Mouse (Mus musculus): ENCODE measurements at regions not wholly inside any gene's neighbourhood (a gene's known extent, or its start where the extent isn't known, plus 50 kb on each side); places are given as distances from the start of the nearest gene placed in this dataset.

DNA sequence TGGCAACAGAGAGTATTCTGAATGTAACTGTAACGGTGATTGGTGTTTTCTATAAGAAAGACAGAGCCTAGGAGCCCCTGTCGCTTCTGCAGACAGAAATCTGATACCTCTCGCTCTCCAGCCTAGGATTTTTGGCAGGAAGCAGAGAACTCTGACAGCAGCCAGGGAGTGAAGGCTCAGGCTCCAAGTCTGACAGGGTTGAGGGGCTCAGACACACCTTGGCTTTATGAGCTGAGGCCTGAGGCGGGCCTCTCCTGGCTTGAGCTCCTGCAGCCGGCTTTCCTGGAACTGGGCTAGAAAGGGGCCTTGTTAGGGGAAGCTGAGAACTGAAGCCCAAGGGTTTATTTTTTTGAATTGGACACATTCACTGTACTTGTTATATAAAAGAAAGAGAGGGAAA lies 57.7 kb upstream of the Boc start:
- peak; percentile 65; the same call in 1 of the 2 replicates for ATAC-seq (ENCODE audit: insufficient number of reproducible peaks, insufficient read depth, low FRiP score, low read depth)
- Histone ChIP-seq H3K4me1 (ENCODE audit: control insufficient read depth in 2 of 2, insufficient read depth in 2 of 2, low read length in 2 of 2) (peaks cover 9 to 23% of the 10 kb centered on the region in 2 experiments), H3K27me3 (ENCODE audit: control insufficient read depth, insufficient read depth, low read length) (no peaks in the 10 kb centered on the region), H3K27ac (replicated peaks in 1 of 2; ENCODE audit: control insufficient read depth in 1 of 2, insufficient read depth in 1 of 2, low read depth in 2 of 2, low read length in 2 of 2) (peak overlapping the region; percentile 62 to 66), H3K9ac (ENCODE audit: low read length) (no peak overlapping the region), H3K4me2 (ENCODE audit: low read length) (0 out of 2 replicates have a peak overlapping the region, but pooled peaks have one; percentile 4), H3K36me3 (ENCODE audit: control insufficient read depth, insufficient read depth, low read length) (no peaks in the 10 kb centered on the region), H3K9me3 (ENCODE audit: control insufficient read depth, low read length) (no peaks in the 10 kb centered on the region), H3K4me3 (ENCODE audit: control insufficient read depth in 1 of 2, insufficient read depth in 1 of 2, low read depth in 1 of 2, low read length in 2 of 2) (no peak overlapping the region)
- WGBS: 6% methylated on average over 5 of the region's 5 CpGs

DNA sequence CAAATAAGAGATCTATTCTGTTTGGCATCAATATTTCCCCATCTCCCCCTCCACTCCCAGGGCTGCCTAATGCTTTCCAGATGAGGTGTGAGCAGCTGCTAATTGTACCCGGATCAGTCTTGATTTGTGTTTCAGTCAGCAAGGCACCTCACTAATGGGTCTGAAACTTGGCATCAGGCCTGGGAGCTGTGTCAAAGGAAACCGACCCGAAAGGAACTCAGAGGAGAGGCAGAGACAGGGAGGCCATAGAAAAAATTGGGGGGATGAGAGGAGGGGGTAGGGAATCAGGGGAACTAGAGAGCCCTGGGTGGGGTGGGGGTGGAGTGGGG lies 57.1 kb upstream of the Boc start:
- ATAC-seq (ENCODE audit: insufficient number of reproducible peaks, insufficient read depth, low FRiP score, low read depth): 0 out of 2 replicates have a peak, but pooled peaks have one; percentile 7
- H3K4me3 ChIP-seq (ENCODE audit: control insufficient read depth in 1 of 2, insufficient read depth in 1 of 2, low read depth in 1 of 2, low read length in 2 of 2): no peak overlapping the region
- H3K4me2 ChIP-seq (ENCODE audit: low read length): no peak overlapping the region
- H3K4me1 ChIP-seq (ENCODE audit: control insufficient read depth in 2 of 2, insufficient read depth in 2 of 2, low read length in 2 of 2): peaks cover 9 to 23% of the 10 kb centered on the region in 2 experiments
- no peaks in the 10 kb centered on the region for H3K9me3 ChIP-seq (ENCODE audit: control insufficient read depth, low read length)
- H3K36me3 ChIP-seq (ENCODE audit: control insufficient read depth, insufficient read depth, low read length): no peaks in the 10 kb centered on the region
- H3K27me3 ChIP-seq (ENCODE audit: control insufficient read depth, insufficient read depth, low read length): no peaks in the 10 kb centered on the region
- peak overlapping the region; percentile 47 to 66; a peak in 3 of 4 replicates for H3K27ac ChIP-seq (replicated peaks in 1 of 2; ENCODE audit: control insufficient read depth in 1 of 2, insufficient read depth in 1 of 2, low read depth in 2 of 2, low read length in 2 of 2)
- WGBS: 5% methylated on average over 3 of the region's 3 CpGs
- no peak overlapping the region for H3K9ac ChIP-seq (ENCODE audit: low read length)

DNA sequence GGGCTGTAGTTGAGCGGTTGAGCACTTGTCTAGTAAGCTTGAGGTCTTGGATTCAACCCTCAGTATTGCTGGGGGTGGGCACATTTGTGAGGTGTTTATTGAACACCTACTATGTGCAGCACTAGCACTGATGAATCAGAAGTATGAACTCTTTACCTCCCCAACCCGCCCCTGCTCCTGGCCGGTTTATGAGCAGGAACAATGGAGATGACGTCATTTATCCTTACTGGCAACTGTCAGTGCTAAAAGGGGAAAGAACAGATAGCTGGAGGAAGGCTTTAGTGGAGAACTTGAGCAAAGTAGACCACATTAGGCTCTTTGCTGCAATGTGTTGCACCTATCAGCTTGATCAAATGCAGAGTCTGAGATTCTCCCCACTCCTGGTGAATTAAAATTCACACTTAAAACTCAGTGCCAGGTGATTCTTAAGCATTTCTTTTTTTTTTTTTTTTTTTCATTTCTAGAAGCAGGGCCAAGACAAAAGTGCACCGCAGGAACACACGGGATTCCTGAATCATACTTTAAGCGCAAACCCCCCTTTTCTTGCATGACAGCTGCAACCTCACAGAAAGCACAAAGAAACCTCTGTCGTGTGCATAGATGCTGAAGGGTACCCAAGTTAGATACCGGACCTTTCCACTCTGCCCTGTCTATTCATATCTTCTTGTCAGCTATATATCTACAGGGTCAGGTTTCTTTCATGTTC lies 56.6 kb upstream of the Boc start:
- H3K27ac ChIP-seq (replicated peaks in 1 of 2; ENCODE audit: control insufficient read depth in 1 of 2, insufficient read depth in 1 of 2, low read depth in 2 of 2, low read length in 2 of 2): peak overlapping the region; percentile 16 to 66; a peak in 2 of 4 replicates
- H3K9ac ChIP-seq (ENCODE audit: low read length): no peak overlapping the region
- 0 out of 2 replicates have a peak, but pooled peaks have one; percentile 17 for ATAC-seq (ENCODE audit: insufficient number of reproducible peaks, insufficient read depth, low FRiP score, low read depth)

DNA sequence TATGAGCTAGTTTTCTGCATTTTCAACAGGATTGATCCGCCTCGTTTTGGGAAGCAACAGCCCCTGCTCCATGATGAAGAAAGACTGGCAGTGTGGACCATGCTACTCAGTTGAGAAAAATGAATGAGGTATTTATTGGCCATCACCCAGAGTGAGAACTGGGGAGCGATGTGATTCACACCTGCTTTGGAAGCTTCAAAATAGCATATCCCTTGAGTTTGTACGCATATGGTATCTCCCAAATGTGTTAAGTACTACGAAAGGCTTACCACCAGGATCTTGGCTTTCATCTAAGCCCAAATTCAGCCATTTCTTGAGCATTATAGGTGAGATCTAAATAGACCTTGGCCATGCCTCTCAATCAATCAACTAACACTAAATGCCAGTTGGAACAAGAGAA lies 55.5 kb upstream of the Boc start:
- Histone ChIP-seq H3K27ac (replicated peaks in 1 of 2; ENCODE audit: control insufficient read depth in 1 of 2, insufficient read depth in 1 of 2, low read depth in 2 of 2, low read length in 2 of 2) (no peak overlapping the region), H3K4me2 (ENCODE audit: low read length) (no peak overlapping the region), H3K9ac (ENCODE audit: low read length) (no peak overlapping the region), H3K4me1 (ENCODE audit: control insufficient read depth in 2 of 2, insufficient read depth in 2 of 2, low read length in 2 of 2) (peaks cover 9 to 23% of the 10 kb centered on the region in 2 experiments), H3K9me3 (ENCODE audit: control insufficient read depth, low read length) (no peaks in the 10 kb centered on the region), H3K4me3 (ENCODE audit: control insufficient read depth in 1 of 2, insufficient read depth in 1 of 2, low read depth in 1 of 2, low read length in 2 of 2) (no peak overlapping the region), H3K36me3 (ENCODE audit: control insufficient read depth, insufficient read depth, low read length) (no peaks in the 10 kb centered on the region), H3K27me3 (ENCODE audit: control insufficient read depth, insufficient read depth, low read length) (no peaks in the 10 kb centered on the region)
- ATAC-seq (ENCODE audit: insufficient number of reproducible peaks, insufficient read depth, low FRiP score, low read depth): no peak
- 91% methylated on average over 5 of the region's 5 CpGs for WGBS

More for the DNA sequence above, 56.6 kb upstream of the Boc start:
- Histone ChIP-seq H3K36me3 (ENCODE audit: control insufficient read depth, insufficient read depth, low read length) (no peaks in the 10 kb centered on the region), H3K4me3 (ENCODE audit: control insufficient read depth in 1 of 2, insufficient read depth in 1 of 2, low read depth in 1 of 2, low read length in 2 of 2) (no peak overlapping the region), H3K9me3 (ENCODE audit: control insufficient read depth, low read length) (no peaks in the 10 kb centered on the region), H3K27me3 (ENCODE audit: control insufficient read depth, insufficient read depth, low read length) (no peaks in the 10 kb centered on the region), H3K4me2 (ENCODE audit: low read length) (no peak overlapping the region), H3K4me1 (ENCODE audit: control insufficient read depth in 2 of 2, insufficient read depth in 2 of 2, low read length in 2 of 2) (peaks cover 9 to 23% of the 10 kb centered on the region in 2 experiments)
- WGBS: 38% methylated on average over 9 of the region's 9 CpGs

DNA sequence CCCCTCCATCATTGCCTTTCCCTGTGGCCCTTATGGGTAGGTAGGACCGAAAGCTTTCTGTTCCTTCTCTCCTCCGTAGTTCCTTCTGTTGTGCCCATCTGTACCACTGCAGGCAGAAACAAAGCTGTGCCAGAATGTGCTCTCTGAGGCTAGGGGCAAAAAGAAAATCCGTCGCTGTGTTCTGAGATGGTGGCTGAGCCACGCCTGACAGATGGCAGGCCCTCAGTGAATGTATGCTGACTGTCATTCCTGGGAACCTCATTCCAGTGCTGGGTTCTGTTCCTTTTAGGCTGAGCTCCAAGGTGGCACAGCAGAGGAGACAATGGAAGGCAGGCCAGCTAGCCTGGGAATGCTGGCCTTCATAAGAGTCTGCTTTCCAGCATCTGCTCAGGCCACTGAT lies 54.0 kb upstream of the Boc start:
- Histone ChIP-seq H3K36me3 (ENCODE audit: control insufficient read depth, insufficient read depth, low read length) (no peaks in the 10 kb centered on the region), H3K27ac (replicated peaks in 1 of 2; ENCODE audit: control insufficient read depth in 1 of 2, insufficient read depth in 1 of 2, low read depth in 2 of 2, low read length in 2 of 2) (no peak overlapping the region), H3K4me3 (ENCODE audit: control insufficient read depth in 1 of 2, insufficient read depth in 1 of 2, low read depth in 1 of 2, low read length in 2 of 2) (no peak overlapping the region), H3K9me3 (ENCODE audit: control insufficient read depth, low read length) (no peaks in the 10 kb centered on the region), H3K9ac (ENCODE audit: low read length) (no peak overlapping the region), H3K4me2 (ENCODE audit: low read length) (no peak overlapping the region), H3K27me3 (ENCODE audit: control insufficient read depth, insufficient read depth, low read length) (no peaks in the 10 kb centered on the region), H3K4me1 (ENCODE audit: control insufficient read depth in 2 of 2, insufficient read depth in 2 of 2, low read length in 2 of 2) (peaks cover 9 to 23% of the 10 kb centered on the region in 2 experiments)
- WGBS: 69% methylated on average over 5 of the region's 5 CpGs
- no peak for ATAC-seq (ENCODE audit: insufficient number of reproducible peaks, insufficient read depth, low FRiP score, low read depth)

DNA sequence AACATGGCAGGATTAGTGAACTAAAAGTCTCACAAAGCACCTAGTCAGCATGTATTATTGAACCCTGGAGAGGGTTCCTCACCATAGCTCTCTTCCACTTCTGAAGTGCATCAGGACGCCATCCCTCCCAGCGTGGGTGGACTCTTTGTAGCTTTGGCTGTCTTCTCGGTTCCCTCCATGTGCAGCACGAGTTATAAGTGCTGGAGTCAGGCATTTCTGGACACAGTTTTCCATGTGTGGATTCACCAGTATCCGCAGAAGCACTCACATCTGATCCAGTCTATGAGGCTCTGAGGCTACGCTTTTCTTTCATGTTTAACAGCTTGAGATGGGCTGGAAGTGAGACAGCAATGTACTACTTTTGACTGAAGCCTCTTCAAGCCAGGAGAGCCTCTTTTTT lies 52.8 kb upstream of the Boc start:
- H3K9ac ChIP-seq (ENCODE audit: low read length): no peak overlapping the region
- H3K27me3 ChIP-seq (ENCODE audit: control insufficient read depth, insufficient read depth, low read length): no peaks in the 10 kb centered on the region
- H3K4me1 ChIP-seq (ENCODE audit: control insufficient read depth in 2 of 2, insufficient read depth in 2 of 2, low read length in 2 of 2): peaks cover 7 to 15% of the 10 kb centered on the region in 2 experiments
- H3K36me3 ChIP-seq (ENCODE audit: control insufficient read depth, insufficient read depth, low read length): no peaks in the 10 kb centered on the region
- H3K4me2 ChIP-seq (ENCODE audit: low read length): no peak overlapping the region
- no peak overlapping the region for H3K4me3 ChIP-seq (ENCODE audit: control insufficient read depth in 1 of 2, insufficient read depth in 1 of 2, low read depth in 1 of 2, low read length in 2 of 2)
- no peak for ATAC-seq (ENCODE audit: insufficient number of reproducible peaks, insufficient read depth, low FRiP score, low read depth)
- WGBS: 77% methylated on average over 6 of the region's 6 CpGs
- no peak overlapping the region for H3K27ac ChIP-seq (replicated peaks in 1 of 2; ENCODE audit: control insufficient read depth in 1 of 2, insufficient read depth in 1 of 2, low read depth in 2 of 2, low read length in 2 of 2)
- H3K9me3 ChIP-seq (ENCODE audit: control insufficient read depth, low read length): no peaks in the 10 kb centered on the region; the same call in 1 of the 2 replicates

DNA sequence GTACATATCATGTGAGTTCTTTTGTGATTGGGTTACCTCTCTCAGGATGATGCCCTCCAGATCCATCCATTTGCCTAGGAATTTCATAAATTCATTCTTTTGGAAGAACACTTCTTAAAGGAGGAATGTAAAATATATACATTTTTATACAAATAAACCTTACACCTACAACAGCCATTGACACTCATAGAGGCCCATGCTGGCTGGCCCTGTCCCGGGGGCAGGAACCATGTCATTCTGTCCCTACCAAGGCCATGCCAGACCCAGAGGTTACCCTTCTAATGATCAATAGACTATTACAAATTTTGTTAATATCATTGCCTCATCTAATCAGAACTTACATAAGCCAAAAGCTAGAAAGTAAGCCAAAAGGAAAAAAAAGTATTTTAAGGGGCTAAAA lies 49.9 kb upstream of the Boc start:
- Histone ChIP-seq H3K36me3 (ENCODE audit: control insufficient read depth, insufficient read depth, low read length) (no peaks in the 10 kb centered on the region), H3K27ac (replicated peaks in 1 of 2; ENCODE audit: control insufficient read depth in 1 of 2, insufficient read depth in 1 of 2, low read depth in 2 of 2, low read length in 2 of 2) (no peak overlapping the region), H3K9me3 (ENCODE audit: control insufficient read depth, low read length) (no peaks in the 10 kb centered on the region; the same call in 1 of the 2 replicates), H3K4me2 (ENCODE audit: low read length) (no peak overlapping the region), H3K4me3 (ENCODE audit: control insufficient read depth in 1 of 2, insufficient read depth in 1 of 2, low read depth in 1 of 2, low read length in 2 of 2) (no peak overlapping the region), H3K4me1 (ENCODE audit: control insufficient read depth in 2 of 2, insufficient read depth in 2 of 2, low read length in 2 of 2) (peaks cover 0 to 2% of the 10 kb centered on the region in 2 experiments; a peak in 1 of 4 replicates), H3K9ac (ENCODE audit: low read length) (no peak overlapping the region), H3K27me3 (ENCODE audit: control insufficient read depth, insufficient read depth, low read length) (no peaks in the 10 kb centered on the region)
- 91% methylated on average over 1 of the region's 1 CpGs for WGBS
- no peak for ATAC-seq (ENCODE audit: insufficient number of reproducible peaks, insufficient read depth, low FRiP score, low read depth)

Measured in heart, embryonic 14.5 days (tissue).